ENCODE assay signal across 16 mouse cellular contexts in genomic region chr15:82956721-82957120, GRCm38 (mm10). TPM values are rescaled to one million over a fixed set of nuclear protein-coding genes. Genes with fewer than 3 reads are reported as not detected.
A peak's percentile ranks its signal among the peaks of the same experiment; 100 is the strongest.
DNase-seq lines count a peak whose midpoint lies in the region; ATAC-seq and TF ChIP-seq lines count a peak whose summit lies in the region.
"Had no signal": no experiment of that assay in that cellular context is flagged by ENCODE, and none has a peak within 500 bp of the region (broad histone marks: within the 10 kb centered on the region; RNA-seq: fewer than 3 reads in every experiment).

No protein-coding gene starts in this region.

- H3K4me2 ChIP-seq in heart, embryonic 13.5 days, result no peak overlapping the region
- H3K4me2 ChIP-seq in midbrain, embryonic 13.5 days (replicated peaks), result no peak overlapping the region
- H3K4me2 ChIP-seq in midbrain, embryonic 15.5 days, result no peak overlapping the region
- H3K4me2 ChIP-seq: limb, embryonic 15.5 days; midbrain, embryonic 11.5 days had no signal

- no peaks in the 10 kb centered on the region for H3K79me2 ChIP-seq in heart, adult 2 months (replicated peaks; ENCODE audit: control insufficient read depth, insufficient read depth, low read length)

- H3K9me3 ChIP-seq in heart, embryonic 13.5 days, result no peaks in the 10 kb centered on the region
- H3K9me3 ChIP-seq in midbrain, embryonic 13.5 days, result no peaks in the 10 kb centered on the region
- no peaks in the 10 kb centered on the region for H3K9me3 ChIP-seq in midbrain, embryonic 15.5 days
- H3K9me3 ChIP-seq: limb, embryonic 15.5 days had no signal

- peaks cover 93% of the 10 kb centered on the region for H3K27me3 ChIP-seq in heart, embryonic 13.5 days (replicated peaks)
- H3K27me3 ChIP-seq in heart, adult 2 months (ENCODE audit: control insufficient read depth, insufficient read depth, low read length), result no peaks in the 10 kb centered on the region; the same call in 1 of the 2 replicates
- H3K27me3 ChIP-seq in midbrain, embryonic 13.5 days, result peaks cover 64% of the 10 kb centered on the region
- no peaks in the 10 kb centered on the region for H3K27me3 ChIP-seq in midbrain, embryonic 15.5 days (replicated peaks)

- H3K4me3 ChIP-seq in heart, embryonic 13.5 days, result no peak overlapping the region
- no peak overlapping the region for H3K4me3 ChIP-seq in heart, adult 2 months
- H3K4me3 ChIP-seq in midbrain, embryonic 13.5 days (replicated peaks), result no peak overlapping the region
- no peak overlapping the region for H3K4me3 ChIP-seq in midbrain, embryonic 15.5 days
- H3K4me3 ChIP-seq: limb, embryonic 15.5 days; myocyte had no signal

- TF ChIP-seq CTCF in heart, adult 2 months (IDR thresholded peaks at IDR 0.05), result no peak

- intact Hi-C loops in heart, adult 2 months (cut with DNase I), result no loop called here

- peak overlapping the region; percentile 26 for H3K27ac ChIP-seq in heart, embryonic 13.5 days (replicated peaks)
- H3K27ac ChIP-seq in heart, adult 2 months, result no peak overlapping the region
- peak overlapping the region; percentile 35 for H3K27ac ChIP-seq in midbrain, embryonic 13.5 days
- no peak overlapping the region for H3K27ac ChIP-seq in midbrain, embryonic 15.5 days
- H3K27ac ChIP-seq: limb, embryonic 15.5 days had no signal

- ATAC-seq in heart, embryonic 13.5 days (ENCODE audit: extremely low read depth, insufficient number of reproducible peaks, low FRiP score, low TSS enrichment), result no peak
- ATAC-seq in midbrain, embryonic 13.5 days, result no peak
- no peak for ATAC-seq in midbrain, embryonic 15.5 days (replicated peaks)
- peak; percentile 51 for ATAC-seq in common myeloid progenitor, adult 5-6 weeks (replicated peaks; ENCODE audit: low read depth, poor library complexity, severe bottlenecking)
- peak; percentile 29; the same call in 1 of the 2 replicates for ATAC-seq in megakaryocyte progenitor cell, adult 5-6 weeks (replicated peaks; ENCODE audit: poor library complexity)
- ATAC-seq: activated CD4-positive, CD25-positive, alpha-beta regulatory T cell, adult 4 months had no signal

- TF ChIP-seq EP300 in heart, adult 2 months (IDR thresholded peaks at IDR 0.05; ENCODE audit: insufficient read depth, low read depth, low read length), result no peak

- peaks cover 87% of the 10 kb centered on the region for H3K4me1 ChIP-seq in heart, embryonic 13.5 days
- H3K4me1 ChIP-seq in heart, adult 2 months (ENCODE audit: control insufficient read depth, insufficient read depth, low read length), result no peaks in the 10 kb centered on the region
- peaks cover 99% of the 10 kb centered on the region for H3K4me1 ChIP-seq in midbrain, embryonic 13.5 days (replicated peaks)
- peaks cover 87% of the 10 kb centered on the region for H3K4me1 ChIP-seq in midbrain, embryonic 15.5 days

- 28% methylated on average over 4 of the region's 4 CpGs for WGBS in heart, embryonic 13.5 days
- 48% methylated on average over 4 of the region's 4 CpGs for WGBS in heart, adult 2 months
- WGBS in midbrain, embryonic 13.5 days, result 82% methylated on average over 4 of the region's 4 CpGs
- 63% methylated on average over 4 of the region's 4 CpGs for WGBS in midbrain, embryonic 15.5 days

- no peak for DNase-seq in heart, adult 2 months
- no peak for DNase-seq in cerebellum, postnatal 10 days
- DNase-seq: adrenal gland, postnatal 10 days; cerebellum, adult 9-10 months; kidney, adult 11 months; lung, adult 2 months; right cerebral cortex, postnatal 25 days had no signal

- TF ChIP-seq POLR2A in heart, adult 2 months (IDR thresholded peaks at IDR 0.05; ENCODE audit: insufficient read depth, low read depth, low read length), result no peak

- H3K9ac ChIP-seq in heart, embryonic 13.5 days, result peak overlapping the region; percentile 19
- H3K9ac ChIP-seq in heart, adult 2 months (ENCODE audit: low read depth, low read length), result no peak overlapping the region
- H3K9ac ChIP-seq in midbrain, embryonic 13.5 days (replicated peaks), result 0 out of 2 replicates have a peak overlapping the region, but pooled peaks have one; percentile 14
- H3K9ac ChIP-seq in midbrain, embryonic 15.5 days, result no peak overlapping the region
- H3K9ac ChIP-seq: limb, embryonic 15.5 days had no signal

- no peaks in the 10 kb centered on the region for H3K36me3 ChIP-seq in heart, embryonic 13.5 days
- no peaks in the 10 kb centered on the region for H3K36me3 ChIP-seq in heart, adult 2 months (ENCODE audit: control insufficient read depth, insufficient read depth, low read length)
- no peaks in the 10 kb centered on the region for H3K36me3 ChIP-seq in midbrain, embryonic 13.5 days
- no peaks in the 10 kb centered on the region for H3K36me3 ChIP-seq in midbrain, embryonic 15.5 days (replicated peaks)

RNA-seq across cellular contexts. Expression of gene Tcf20, which starts 31.0 kb away (rescaled TPM):
- 4.6 and 4.8 TPM in 2 replicates for polyA plus RNA-seq in heart, embryonic 13.5 days (2015; fragmentation: Nextera tagmentation; extraction: Ambion mirVana)
- 10 to 100 TPM; 60.1 to 60.8 TPM for total RNA-seq in heart, adult 2 months (2021)
- 6.6 and 9.5 TPM in 2 replicates for polyA plus RNA-seq in heart, adult 2 months (2012; rRNA removed)
- polyA plus RNA-seq in midbrain, embryonic 13.5 days (2015; fragmentation: Nextera tagmentation; extraction: Ambion mirVana), result 15.6 and 16.0 TPM in 2 replicates
- 15.1 and 15.9 TPM in 2 replicates for polyA plus RNA-seq in midbrain, embryonic 15.5 days (2015; fragmentation: Nextera tagmentation; extraction: Ambion mirVana)
- total RNA-seq in common myeloid progenitor, adult 5-6 weeks (2017), result 101 and 107 TPM in 2 replicates
- total RNA-seq in megakaryocyte progenitor cell, adult 5-6 weeks (2015), result 45.1 and 48.5 TPM in 2 replicates
- 76.8 and 83.1 TPM in 2 replicates for total RNA-seq in megakaryocyte progenitor cell, adult 5-6 weeks (2017)

Comparison
In these comparisons a context has a peak if more than half of its experiments do, and no peak if none do; other contexts are left out.
1. H3K27ac ChIP-seq: peak in heart, embryonic 13.5 days (single experiment) and midbrain, embryonic 13.5 days (single experiment); none in heart, adult 2 months (single experiment) and midbrain, embryonic 15.5 days (single experiment).
2. H3K9ac ChIP-seq: peak in heart, embryonic 13.5 days (single experiment) and midbrain, embryonic 13.5 days (single experiment); none in heart, adult 2 months (single experiment) and midbrain, embryonic 15.5 days (single experiment).
3. ATAC-seq: peak in common myeloid progenitor, adult 5-6 weeks (single experiment) and megakaryocyte progenitor cell, adult 5-6 weeks (single experiment); none in heart, embryonic 13.5 days (single experiment), midbrain, embryonic 13.5 days (single experiment) and midbrain, embryonic 15.5 days (single experiment).